Mouse (Mus musculus) olfactory bulb, adult 2 months (tissue): Measurements from ENCODE around the gene Gldc.

Experiments used
- CTCF ChIP-seq: fragments of 200-500 bp; IDR thresholded peaks from 2 replicates; pipeline ENCODE4 v1.5.1; 2012; ENCODE audit warnings: low read depth, mild to moderate bottlenecking, low read length, moderate library complexity; ENCODE audit not compliant: insufficient read depth
- POLR2A ChIP-seq: fragments of 200-500 bp; IDR thresholded peaks from 2 replicates; pipeline ENCODE4 v1.6.1; 2012; ENCODE audit warnings: mild to moderate bottlenecking, low read depth, low read length, moderate library complexity; ENCODE audit not compliant: insufficient read depth

DNA sequence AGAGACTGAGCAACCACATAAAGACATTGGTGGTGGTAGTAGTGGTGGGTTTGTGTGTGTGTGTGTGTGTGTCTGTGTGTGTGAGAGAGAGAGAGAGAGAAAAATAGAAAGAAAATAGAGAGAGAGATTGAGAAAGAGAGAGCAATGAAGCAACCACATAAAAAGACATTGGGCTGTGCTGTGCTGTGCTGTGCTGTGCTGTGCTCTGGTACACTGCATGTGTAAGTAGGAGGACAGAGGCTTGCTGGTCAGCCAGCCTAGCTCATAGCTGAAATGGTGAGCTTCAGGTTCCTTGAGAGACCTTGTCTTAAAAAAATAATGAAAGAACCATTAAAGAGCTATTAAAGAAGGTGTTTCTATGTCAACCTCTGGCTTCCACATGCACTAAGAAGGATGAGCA lies 66.6 kb downstream of the Gldc start:
- no peak for TF ChIP-seq CTCF
- TF ChIP-seq POLR2A: no peak
